Mouse (Mus musculus) C2C12 (cell line): ENCODE data around the gene Uox. TPM values are rescaled to one million over a fixed set of nuclear protein-coding genes. Genes with fewer than 3 reads are reported as not detected.

Source experiments
- H3K27me3 ChIP-seq: one replicate; pipeline ENCODE4 v1.6.1; 2011; ENCODE audit not compliant: control insufficient read depth, insufficient read depth, insufficient read length
- H3K36me3 ChIP-seq: one replicate; pipeline ENCODE4 v1.6.1; 2011; ENCODE audit not compliant: control insufficient read depth, insufficient read depth
- H3K4me3 ChIP-seq: one replicate; pipeline ENCODE4 v1.5.1; 2011; ENCODE audit warnings: mild to moderate bottlenecking, control low read depth; ENCODE audit not compliant: poor library complexity, insufficient read depth, severe bottlenecking
- H3K79me2 ChIP-seq: one replicate; pipeline ENCODE4 v1.6.1; 2011; ENCODE audit not compliant: control insufficient read depth, insufficient read depth
- H3K79me3 ChIP-seq: one replicate; pipeline ENCODE4 v1.6.1; 2011; ENCODE audit warnings: low read depth, control low read depth
- H3ac ChIP-seq: one replicate; pipeline ENCODE3; 2011; ENCODE audit warnings: low read depth; ENCODE audit not compliant: control insufficient read depth, insufficient read length
- CEBPB ChIP-seq: IDR thresholded peaks from one replicate; pipeline ENCODE4 v1.6.1; 2011; ENCODE audit warnings: low read depth, mild to moderate bottlenecking, control low read depth, moderate library complexity
- CTCF ChIP-seq: IDR thresholded peaks from one replicate; pipeline ENCODE4 v1.5.1; 2011; ENCODE audit not compliant: control insufficient read depth, insufficient read depth, insufficient read length
- FOSL1 ChIP-seq: IDR thresholded peaks from one replicate; pipeline ENCODE4 v1.8.0; 2011; ENCODE audit warnings: mild to moderate bottlenecking, low read length; ENCODE audit not compliant: poor library complexity, insufficient read depth, severe bottlenecking
- MAX ChIP-seq: IDR thresholded peaks from one replicate; pipeline ENCODE4 v1.6.1; 2011; ENCODE audit warnings: mild to moderate bottlenecking, control low read depth
- MYOD1 ChIP-seq: IDR thresholded peaks from one replicate; pipeline ENCODE4 v1.6.1; 2011; ENCODE audit warnings: low read depth; ENCODE audit not compliant: control insufficient read depth, insufficient read length
- MYOG ChIP-seq: IDR thresholded peaks from one replicate; pipeline ENCODE4 v1.6.1; 2011; ENCODE audit not compliant: control insufficient read depth, insufficient read length; ENCODE audit errors: extremely low read depth
- USF1 ChIP-seq: IDR thresholded peaks from one replicate; pipeline ENCODE4 v1.6.1; 2011; ENCODE audit warnings: low read depth, mild to moderate bottlenecking, control low read depth, moderate library complexity
- polyA plus RNA-seq: library from polyadenylated mRNA; unstranded; fragments of >200 nt; fragmentation: generic; extraction: Trizol; gene quantifications from one replicate; pipeline ENCODE4 v1.2.1, GENCODE M21; 2012; ENCODE audit warnings: missing spikeins

The Uox gene
- polyA plus RNA-seq, 1 experiment = not detected

DNA sequence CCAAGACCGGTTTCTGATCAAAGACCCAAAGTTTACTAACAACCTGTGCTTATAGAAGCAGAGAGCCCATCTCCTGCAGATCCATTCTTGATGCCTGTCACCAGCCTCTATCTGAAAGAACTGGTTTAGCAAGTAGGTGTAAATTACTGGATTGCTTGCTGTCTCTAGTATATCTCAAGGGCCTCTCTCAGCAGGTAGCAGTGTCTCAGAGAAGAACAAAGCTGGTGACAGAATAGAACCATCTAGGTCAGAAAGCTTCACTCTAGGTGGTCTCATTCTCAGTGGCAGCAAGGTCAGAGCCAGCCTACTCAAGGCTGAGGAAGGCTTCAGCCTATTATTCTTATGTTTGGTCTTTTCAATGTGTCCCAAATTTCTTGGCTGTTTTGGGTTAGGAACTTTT lies 26.6 kb upstream of the Uox start:
- H3K79me2 ChIP-seq = no peaks in the 10 kb centered on the region
- no peak overlapping the region for H3K4me3 ChIP-seq
- no peaks in the 10 kb centered on the region for H3K36me3 ChIP-seq
- no peaks in the 10 kb centered on the region for H3K27me3 ChIP-seq
- TF ChIP-seq MYOG = no peak
- no peak for TF ChIP-seq FOSL1
- TF ChIP-seq MYOD1 = no peak
- H3K79me3 ChIP-seq = no peaks in the 10 kb centered on the region
- H3ac ChIP-seq = no peak overlapping the region

DNA sequence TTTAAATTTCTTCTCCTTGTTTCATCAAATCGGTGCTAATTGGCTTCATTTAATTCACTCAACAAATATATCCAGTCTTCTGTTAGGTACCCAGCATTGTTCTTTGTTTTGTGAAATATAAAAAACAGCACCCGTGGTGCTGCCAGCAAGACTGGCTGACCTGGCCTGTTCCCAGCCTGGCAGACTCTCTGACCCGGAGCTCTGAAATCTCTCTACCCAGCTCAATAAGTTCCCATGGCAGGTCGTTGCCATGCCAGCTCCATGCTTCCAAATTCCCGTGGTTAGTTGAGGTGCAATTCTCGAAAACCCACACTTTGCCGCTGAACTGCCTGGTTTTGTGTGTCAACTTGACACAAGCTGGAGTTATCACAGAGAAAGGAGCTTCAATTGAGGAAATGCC lies 15.4 kb upstream of the Uox start:
- Histone ChIP-seq H3ac (no peak overlapping the region), H3K4me3 (no peak overlapping the region), H3K79me3 (no peaks in the 10 kb centered on the region), H3K79me2 (no peaks in the 10 kb centered on the region), H3K27me3 (no peaks in the 10 kb centered on the region), H3K36me3 (no peaks in the 10 kb centered on the region)
- TF ChIP-seq USF1 = no peak

- Histone ChIP-seq H3K4me3 (no peak overlapping the region), H3K79me3 (no peaks in the 10 kb centered on the region), H3K79me2 (no peaks in the 10 kb centered on the region), H3K36me3 (no peaks in the 10 kb centered on the region), H3K27me3 (no peaks in the 10 kb centered on the region), H3ac (no peak overlapping the region)
- TF ChIP-seq CEBPB (no peak), MYOG (no peak), FOSL1 (no peak), CTCF (no peak), MYOD1 (no peak), MAX (no peak), USF1 (no peak)
Observed at GRCm38 (mm10) chr3:146556567-146556966, 13.7 kb upstream of the Uox start.

- H3ac ChIP-seq = no peak overlapping the region
- H3K79me2 ChIP-seq = no peaks in the 10 kb centered on the region
- no peaks in the 10 kb centered on the region for H3K79me3 ChIP-seq
- H3K27me3 ChIP-seq = no peaks in the 10 kb centered on the region
- no peak overlapping the region for H3K4me3 ChIP-seq
- no peaks in the 10 kb centered on the region for H3K36me3 ChIP-seq
- no peak for TF ChIP-seq MYOD1
- no peak for TF ChIP-seq MYOG
- no peak for TF ChIP-seq CTCF
- no peak for TF ChIP-seq USF1
- no peak for TF ChIP-seq MAX
- TF ChIP-seq CEBPB = no peak
- TF ChIP-seq FOSL1 = no peak
Observed at GRCm38 (mm10) chr3:146557507-146557906, 12.7 kb upstream of the Uox start.

DNA sequence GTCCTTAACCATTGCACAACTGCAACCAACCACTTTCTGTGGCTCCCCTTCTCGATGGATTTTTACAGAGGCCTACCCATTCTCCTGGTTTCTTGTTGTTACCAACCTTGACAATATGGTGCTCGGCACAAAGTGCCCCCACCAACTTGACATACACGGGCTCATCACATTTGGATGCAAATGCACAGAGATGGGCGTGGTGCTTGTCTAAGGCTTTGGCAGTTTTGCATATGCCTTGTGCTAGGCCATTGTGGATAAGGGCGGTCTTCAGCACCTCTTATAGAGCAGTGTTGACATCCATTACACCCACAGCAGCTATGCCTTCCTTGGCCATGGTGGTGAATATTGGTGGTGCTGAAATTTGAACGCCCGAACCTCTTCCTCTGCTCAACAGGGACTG lies 7.3 kb upstream of the Uox start:
- Histone ChIP-seq H3K36me3 (no peaks in the 10 kb centered on the region), H3K4me3 (no peak overlapping the region), H3ac (no peak overlapping the region), H3K79me3 (no peaks in the 10 kb centered on the region), H3K27me3 (no peaks in the 10 kb centered on the region), H3K79me2 (no peaks in the 10 kb centered on the region)
- TF ChIP-seq USF1 (no peak), MAX (no peak), CTCF (no peak), FOSL1 (no peak), MYOD1 (no peak), MYOG (no peak), CEBPB (no peak)

- TF ChIP-seq FOSL1 (no peak), MYOD1 (no peak), MAX (no peak), MYOG (no peak), CTCF (peak; percentile 16), USF1 (no peak), CEBPB (no peak)
- Histone ChIP-seq H3K79me2 (no peaks in the 10 kb centered on the region), H3ac (no peak overlapping the region), H3K27me3 (no peaks in the 10 kb centered on the region), H3K4me3 (no peak overlapping the region), H3K36me3 (no peaks in the 10 kb centered on the region), H3K79me3 (no peaks in the 10 kb centered on the region)
Observed at GRCm38 (mm10) chr3:146564268-146565064, 5.8 kb upstream of the Uox start.
